Mouse (Mus musculus) ovary, postnatal 36 days (tissue): ENCODE data around the gene Rybp.

Experiments used
- DNase-seq: peaks from one replicate; pipeline ENCODE4 v3.0.0; 2022; ENCODE audit warnings: low spot score, mixed read lengths

The Rybp gene

DNA sequence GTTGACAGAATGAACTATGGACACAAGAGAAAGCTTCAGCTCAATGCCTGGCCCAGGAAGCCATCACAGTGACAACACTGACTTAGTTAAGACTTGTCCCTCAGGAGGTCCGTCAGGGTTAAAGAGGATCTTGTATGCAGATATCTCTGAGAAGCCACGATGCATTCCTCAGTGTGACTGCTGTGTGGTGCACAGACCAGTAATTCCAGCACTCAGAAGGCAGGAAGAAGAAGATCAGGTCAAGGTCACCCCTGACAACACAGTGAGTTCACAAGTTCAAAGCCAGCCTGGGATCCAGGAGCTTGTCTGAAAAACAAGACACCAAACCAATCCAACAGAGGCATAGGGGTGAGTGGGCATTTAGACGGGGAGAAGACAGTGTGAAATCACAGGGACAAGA, 67.3 kb downstream of the Rybp start:
- no peak for DNase-seq

DNA sequence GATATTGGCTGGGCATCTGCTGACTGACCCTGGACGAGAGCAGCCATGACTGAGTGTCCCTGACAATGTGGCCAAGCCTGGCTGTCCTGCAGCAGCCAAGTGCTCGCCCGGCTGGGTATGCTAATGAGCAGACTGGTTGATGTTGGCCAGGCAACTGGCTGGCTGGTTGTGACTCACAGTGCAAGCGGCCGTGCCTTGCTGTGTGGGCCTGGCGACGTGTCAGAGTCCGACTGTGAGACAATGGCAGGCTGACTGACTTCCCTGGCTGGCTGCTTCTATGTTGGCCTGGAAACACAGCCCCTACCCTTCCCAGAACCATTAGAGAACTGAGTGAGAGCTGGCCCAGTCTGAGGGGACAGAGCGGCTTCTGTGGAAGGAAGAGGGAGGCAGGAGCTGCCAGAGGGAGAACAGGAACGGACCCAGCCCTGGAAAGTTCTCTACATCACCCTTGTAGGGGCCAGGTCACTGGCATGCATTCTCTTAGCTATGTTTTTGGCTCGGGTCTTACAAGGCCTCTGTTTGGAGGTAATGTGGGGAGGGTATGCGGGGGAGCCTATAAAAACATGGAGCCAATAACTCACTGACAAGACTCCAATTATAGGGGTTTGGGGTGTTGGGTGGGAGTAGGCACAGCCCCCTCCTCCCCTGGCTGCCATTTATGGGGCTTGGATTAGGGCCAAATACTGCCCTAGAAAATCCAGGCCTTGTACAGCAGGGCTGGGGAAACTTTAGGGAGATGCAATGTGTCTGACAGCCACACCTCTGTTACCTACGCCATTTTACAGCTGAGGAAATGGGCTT, 68.5 kb downstream of the Rybp start:
- peak; percentile 68 for DNase-seq

DNA sequence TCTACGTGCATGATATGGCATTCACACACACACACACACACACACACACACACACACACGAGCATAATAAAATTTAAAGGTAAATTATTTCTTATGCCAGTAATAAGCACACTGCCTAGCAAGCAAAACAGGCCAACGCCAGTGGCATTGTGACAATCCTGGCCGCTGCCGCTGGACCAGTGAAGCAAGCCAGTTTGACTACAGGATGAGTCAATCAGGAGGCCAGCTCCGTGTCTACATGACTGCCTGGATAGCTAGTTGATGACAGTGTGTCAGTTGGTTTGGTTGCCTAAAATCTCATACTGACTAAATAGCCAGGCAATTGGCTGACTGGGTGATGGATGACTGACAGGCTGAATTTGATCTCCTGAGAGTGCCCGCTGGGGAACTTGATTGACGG, 69.8 kb downstream of the Rybp start:
- DNase-seq, result no peak

DNA sequence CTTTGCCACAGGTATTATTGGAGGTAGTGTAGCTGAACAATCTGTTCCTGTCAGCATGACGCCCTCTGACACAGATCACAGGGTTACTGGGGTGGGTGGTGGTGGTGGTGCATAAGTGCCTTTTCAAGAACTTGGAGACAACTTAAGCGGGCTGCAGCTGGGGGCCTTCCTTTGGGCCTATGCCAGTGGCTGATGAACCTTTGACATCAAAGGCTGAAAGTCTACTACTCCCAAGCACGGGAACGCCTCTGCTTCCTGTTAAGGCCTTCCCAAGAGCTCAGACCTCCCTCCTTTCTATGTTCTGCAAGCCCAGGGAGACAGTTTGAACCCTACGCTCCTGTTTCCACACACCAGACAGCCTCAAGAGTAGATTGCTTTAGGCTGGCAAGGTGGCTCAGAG, 70.3 kb downstream of the Rybp start:
- no peak for DNase-seq

DNA sequence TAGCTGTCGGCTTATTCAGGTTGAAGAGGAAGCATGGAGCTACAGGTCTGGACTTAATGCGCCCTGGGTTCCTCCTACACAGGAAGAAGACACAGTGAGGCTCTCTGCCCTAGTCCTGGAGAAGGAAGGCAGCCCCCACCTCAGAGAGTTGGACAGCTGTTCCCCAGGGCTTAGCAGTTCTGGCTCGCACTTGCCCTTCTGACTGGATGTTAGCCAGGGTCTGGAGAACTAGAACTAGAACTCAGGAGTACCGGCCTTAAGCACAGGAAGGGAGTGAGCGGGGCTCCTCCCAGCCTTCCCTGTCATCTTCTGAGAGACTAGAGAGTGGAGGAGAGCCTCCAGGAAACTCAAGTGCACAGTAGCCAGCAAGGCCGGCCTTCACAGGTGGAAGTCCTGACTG, 71.5 kb downstream of the Rybp start:
- DNase-seq, result no peak

DNA sequence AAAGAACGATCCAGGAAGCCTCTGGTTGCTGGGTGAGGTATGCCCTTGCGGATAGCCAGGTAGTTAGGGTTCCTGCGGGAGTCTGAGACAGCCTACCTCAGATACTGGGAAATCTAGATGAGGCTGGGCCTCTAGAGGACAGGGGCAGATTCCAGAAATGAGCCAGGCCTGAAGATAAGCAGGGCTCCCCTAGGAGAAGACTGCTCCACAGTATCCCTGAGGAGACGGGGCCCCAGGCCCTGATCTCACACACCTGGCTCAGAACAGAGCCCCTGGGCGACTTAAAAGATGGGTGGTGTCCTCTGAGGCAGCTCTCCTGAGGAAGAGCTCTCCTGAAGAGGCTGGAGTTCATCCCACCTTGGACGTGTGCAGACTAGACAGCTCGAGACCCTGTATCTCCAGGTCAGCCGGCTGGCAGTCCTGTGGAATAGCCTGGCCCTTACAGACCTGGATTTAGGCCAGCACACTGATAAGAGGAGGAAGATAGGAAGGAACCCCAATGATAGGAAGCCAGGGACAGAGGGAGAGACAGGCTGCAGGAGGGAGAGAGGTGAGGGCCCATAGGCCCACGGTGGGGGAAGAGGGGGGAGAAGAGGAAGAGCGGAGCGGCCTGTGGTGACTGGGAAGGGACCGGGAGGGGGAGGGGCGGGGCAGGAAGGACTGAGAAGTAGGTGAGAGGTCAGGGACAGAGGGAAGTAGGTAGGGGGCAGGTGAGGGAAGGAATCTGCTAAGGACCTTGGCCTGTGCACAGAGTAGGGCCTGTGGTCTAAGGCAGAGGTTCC, 73.0 kb downstream of the Rybp start:
- DNase-seq, result no peak

DNA sequence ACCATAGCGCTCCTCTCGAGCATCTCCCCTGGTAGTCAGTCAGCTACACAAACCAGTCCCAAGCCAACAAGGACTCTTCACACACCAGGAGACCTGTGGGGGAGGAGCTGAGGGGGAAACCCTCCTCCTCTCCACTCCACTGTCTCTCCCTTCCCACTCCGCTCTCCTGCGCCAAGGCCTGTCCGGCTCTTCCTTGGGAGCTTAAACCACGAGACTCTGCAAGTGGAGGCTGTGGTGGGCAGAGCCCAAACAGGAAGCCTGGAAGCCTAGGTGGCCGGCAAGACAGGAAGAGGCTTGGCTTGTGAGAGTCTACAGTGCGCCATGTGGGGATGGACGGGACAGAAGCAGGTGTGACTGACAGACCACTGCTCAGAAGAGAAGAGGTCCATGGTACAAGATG, 73.7 kb downstream of the Rybp start:
- DNase-seq, result no peak

DNA sequence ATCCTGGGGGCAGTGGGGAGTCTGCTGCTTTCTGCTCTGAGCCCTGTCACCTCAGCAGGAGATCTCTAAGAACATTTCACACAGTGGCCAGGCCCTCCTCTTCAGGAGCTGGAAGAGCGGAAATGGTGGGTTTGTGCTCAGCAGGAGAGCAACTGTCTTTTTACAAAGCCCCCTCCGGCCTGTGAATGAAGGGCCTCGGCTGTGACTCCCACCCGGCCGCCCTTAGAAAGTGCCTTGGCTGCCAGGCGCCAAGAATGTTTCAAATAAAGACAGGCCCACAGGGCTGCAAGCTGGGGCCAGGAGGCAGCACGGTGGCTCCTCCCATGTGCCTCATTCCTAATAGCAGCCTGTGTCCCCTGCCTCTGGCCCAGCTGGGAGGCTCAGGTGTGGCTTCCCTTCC, 74.5 kb downstream of the Rybp start:
- DNase-seq, result no peak

DNA sequence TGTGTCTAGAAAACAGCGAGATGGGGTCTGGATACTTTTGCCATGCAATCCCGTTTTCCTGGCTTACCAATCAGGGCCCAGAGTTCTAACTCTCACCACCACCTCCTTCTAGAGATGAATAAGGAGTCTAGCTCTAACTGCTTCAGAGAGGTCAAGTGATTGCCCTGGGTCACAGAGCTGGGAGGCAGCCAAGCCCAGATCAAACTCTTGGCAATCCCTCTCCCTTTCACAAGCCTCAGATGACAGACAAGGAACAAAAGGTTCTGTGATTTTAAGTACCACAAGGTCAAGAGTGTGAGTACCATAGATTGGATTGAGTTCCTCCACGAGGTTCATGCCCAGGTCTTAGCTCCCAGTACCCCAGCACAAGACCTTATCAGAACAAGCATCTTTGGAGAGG, 75.6 kb downstream of the Rybp start:
- DNase-seq, result no peak

DNA sequence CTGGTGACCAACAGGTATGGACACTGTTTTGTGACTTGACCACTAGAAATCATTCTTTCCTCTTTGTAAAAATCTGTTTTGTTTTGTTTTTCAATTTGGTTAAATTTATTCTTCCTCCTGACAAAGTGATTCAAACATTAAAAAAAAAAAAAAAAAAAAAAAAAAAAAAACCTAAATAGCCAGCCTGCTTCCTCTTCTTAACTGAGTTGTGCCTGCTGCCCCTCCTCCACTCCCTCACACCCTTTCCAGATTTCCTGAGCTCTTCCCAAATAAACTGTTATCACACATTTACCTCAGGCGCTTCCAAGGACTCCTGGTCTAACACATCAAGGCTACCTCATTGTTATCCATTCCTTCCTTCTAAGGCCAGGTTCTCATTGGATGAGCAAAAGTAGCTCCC, 76.8 kb downstream of the Rybp start:
- no peak for DNase-seq

DNA sequence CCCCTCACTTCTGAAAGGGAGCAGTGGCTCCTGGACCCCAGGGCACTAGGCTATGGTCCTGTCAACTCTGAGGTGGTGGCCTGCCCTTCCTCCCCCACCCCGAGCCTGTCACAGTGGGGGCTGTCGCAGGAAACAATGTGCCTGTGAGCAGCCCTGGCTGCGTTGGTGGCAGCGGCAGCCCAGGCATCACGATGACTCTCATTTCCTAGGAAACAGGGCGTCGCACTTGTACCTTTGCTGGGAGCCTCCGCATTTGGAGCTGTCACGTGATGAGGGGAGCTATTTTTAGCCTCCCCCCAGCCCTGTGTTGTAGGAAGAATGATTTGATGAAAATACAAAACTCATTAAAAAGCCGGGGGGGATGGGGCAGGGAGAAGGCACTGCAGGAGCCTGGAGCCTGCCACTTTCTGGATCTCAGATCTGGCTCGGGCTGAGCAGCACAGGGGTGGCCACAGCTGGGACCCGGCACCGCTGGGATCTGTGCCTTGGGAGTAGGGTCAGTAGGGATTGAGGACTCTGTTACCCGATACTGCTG, 80.5 kb downstream of the Rybp start:
- DNase-seq, result no peak

DNA sequence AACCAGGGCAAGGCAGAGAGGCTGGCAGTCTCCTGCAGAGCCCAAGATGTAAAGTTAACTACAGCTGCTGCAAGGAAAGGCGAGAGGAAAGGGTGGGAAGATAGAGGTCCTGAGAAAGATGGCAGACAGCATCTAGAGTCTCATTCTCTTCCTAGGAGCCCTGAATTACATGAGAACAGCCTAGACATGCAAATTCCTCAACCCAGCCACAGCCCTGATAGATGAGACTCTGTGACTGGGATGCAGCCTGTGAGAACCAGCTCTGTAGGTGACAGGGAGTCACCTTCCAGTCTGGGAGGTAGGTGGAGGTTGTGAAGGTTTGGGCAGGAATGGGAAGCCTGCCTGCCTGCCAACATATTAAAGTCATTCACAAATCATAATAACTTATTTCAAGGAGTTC, 81.0 kb downstream of the Rybp start:
- DNase-seq, result no peak

DNA sequence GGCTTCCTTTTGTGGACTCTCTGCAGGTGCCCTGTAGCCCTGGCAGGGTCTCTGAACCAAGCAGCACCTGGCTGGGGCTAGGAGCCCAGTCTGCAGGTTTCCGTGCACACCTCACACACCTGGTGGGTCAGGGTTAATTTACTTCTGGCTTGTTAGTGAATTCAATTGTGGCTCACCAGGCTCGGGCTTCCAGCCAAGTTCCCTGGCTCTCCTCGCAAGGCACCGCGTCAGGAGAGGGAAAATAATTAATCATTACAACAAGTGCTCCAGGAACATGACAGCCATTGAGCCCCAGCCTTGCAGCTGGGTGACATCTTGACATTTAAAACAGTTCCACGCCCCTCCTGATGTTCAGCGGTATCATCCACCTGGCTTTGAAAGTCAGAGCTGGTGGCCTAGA, 82.8 kb downstream of the Rybp start:
- DNase-seq, result peak; percentile 45

DNA sequence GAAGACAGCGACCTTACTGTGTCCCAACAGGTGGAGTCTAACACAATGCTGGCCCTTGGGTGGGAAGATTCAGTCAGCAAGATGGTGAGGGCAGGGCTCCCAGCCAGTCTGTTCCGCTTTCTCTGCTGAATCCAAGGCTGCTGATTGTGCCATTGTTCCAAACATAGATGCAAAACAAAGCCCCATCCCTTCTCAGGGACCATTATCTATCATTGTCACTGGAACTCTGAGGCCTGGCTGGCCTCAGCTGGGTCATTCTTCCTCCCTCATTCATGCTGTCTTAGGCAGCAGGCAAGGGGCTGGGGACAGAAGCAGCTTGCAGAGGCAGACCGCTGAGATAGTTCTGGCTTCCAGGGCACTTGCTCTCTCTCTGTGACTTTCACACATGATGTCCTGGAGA, 83.8 kb downstream of the Rybp start:
- no peak for DNase-seq

DNA sequence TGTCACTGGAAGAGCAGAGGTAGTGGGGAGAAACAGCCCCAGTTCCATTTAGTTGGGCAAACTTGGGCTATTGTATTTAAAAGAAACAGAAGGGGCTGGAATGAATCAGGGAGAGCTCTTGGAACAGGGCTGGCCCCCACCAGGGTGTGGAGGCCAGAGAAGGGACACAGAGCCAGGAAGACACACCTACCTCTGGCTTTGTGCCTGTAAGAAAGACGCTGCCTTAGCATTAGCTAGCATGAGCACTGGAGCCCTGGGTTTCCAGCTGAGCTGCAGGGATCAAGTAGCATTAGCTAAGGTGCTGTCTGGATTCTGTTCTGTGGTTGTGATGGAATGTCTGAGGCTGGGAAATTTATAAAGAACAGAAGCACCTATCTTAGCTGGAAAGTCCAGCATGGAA, 85.2 kb downstream of the Rybp start:
- no peak for DNase-seq

DNA sequence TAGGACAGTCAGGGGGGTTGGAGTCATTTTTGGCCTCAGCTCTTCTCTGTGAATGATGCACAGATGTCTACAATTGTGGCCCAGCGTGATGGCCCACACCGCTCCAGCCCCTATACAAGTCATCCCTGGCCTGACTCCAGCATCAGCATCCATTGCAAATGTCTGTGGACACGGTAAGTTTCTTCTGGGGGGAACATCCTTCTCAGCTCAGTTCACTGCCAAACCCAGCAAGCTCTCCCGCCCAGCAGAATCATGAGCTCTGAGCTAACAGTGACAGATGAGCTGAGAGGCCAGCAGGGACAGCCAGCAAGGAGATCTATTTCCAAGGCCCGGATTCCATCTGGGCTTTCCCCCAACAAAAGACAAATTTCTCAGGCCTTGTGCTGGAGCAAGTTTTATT, 90.2 kb downstream of the Rybp start:
- no peak for DNase-seq

DNA sequence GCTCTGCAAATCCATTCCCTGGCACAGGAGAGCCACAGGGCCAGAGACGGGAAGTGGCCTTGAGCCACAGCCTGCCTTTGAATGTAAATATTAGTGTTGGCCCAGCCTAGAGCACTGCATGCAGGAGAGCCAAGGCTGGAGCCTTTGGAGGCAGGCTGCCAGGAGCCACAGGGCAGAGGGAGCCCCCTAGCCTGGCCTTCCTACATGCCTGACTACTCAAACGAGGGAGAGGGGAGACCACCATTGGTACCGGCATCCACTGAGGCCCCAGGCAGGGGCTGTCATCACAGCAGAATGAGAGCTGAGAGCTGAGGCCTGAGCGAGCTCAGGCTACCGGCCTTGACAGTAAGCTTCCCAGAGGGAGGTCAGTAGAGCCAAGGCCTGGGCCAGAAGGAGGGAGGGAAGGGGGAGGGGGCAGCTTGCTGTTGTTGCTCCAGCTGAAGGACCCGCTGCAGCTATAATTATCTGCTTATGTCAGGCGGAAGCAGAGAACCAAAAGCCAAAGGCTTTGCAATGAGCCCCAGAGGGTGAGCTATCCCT, 91.3 kb downstream of the Rybp start:
- peak; percentile 80 for DNase-seq

DNA sequence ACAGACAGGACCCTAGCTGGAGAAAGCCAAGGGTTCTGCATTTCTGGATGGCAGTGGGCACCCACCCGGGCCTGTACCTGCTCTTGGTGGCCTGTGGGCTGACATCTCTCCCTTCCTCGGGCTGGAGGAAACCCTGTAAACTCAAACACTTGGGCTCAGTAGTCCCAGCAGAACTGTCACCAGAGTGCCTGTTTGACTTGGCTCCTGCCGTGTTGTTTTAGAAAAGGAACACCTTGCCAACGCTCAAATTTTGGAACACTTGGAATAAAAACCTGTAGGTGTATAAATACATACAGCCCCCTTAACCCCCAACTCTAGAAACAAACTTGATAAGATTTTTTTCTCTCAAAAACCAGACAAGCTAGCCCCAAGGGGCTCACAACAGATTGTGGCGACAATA, 92.2 kb downstream of the Rybp start:
- no peak for DNase-seq

DNA sequence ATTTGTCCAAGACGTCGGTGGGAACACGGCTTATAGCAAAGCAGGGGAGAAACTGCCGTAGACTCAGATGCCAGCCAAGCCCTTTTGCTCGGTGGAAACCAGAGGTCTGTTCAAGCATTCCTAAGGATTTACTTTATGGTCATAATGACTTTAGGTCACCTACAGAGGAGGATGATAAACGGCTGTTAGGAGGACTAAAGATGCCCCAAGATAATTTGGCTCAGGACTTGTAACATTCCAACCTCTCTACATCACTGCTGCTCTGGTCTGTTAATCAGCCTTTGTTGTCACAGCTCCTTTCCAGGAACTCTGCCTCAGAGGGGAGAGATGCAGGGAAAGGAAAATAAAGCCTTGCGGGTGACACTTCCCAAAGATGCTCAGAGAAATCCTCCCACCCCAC, 93.5 kb downstream of the Rybp start:
- no peak for DNase-seq

DNA sequence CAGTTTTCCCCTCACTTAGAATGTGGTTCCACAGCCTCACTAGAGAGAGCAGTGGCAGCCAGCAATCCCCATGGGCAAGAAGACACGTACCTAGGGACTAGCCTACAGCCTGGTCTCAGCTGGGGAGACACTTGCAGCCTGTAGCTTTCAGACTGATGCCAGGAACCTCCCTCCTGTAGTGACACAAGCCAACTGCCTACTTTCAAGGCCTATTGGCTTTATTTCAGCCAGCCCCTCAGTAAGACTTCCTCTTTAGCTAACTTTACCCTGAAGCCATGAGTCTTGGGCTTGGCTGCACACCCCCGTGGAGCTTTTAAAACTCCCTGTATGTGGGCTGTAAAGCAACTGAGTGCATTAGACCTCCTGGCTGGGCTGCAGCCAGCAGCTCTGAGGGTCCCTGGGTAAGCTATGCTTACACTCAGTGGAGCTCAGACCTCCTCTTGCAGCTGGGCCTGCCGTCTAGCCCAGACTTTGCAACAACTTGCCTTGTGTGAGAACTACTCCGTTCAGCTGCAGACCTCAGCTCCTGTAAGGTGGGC, 94.5 kb downstream of the Rybp start:
- no peak for DNase-seq

DNA sequence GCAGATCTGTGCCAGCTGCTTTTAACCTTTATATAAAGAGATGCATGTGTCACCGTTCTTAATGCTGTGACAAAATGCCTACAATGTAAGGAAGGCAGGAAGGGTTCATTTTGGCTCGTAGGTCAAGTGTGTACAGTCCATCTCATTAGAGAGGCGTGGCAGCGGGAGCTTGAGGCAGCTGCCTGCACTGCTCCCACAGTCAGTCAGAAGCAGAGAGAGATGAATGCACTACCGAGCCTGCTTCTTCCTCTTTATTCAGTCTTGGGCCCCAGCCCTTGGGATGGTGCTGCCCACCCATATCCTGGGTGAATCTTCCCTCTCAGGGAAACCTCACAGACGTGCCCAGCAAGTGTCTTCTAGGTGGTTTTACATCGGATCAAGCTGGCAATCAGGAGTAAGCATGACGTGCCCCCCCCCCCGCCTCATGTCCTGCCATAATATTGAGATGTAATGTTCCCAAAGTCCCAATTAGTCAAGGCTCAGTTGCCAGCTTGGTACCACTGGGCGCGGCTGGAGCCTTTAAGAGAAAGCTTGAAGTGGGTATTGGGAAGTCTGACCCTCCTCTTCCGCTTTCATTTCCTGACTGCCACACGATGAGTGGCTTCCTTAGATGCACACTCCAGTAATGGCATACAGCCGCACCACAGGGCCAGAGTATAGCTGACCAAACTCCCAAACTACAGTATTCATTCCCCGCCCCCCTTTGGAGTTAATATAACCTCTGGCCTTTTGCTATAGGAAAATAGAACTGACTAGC, 96.3 kb downstream of the Rybp start:
- no peak for DNase-seq

DNA sequence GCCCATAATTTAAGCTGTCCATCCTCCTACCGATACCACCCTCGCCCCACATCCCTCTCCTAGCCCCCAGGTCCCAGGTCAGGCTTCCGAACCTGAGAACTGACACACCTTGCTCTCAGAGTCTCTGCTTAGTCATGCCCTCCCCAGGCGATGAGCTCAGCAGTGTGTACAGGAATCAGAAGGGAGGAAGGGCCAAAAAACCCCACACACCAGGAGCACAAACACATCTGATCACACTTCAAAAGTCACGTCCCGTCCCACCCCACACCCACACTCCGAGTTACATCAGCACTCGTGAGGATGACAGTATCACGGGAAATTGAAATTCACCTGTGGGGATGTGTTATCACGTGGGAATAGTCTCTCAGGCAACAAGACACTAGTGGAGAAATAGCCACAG, 97.0 kb downstream of the Rybp start:
- DNase-seq, result no peak
